Mouse (Mus musculus) central nervous system, embryonic 14 days (tissue): Measurements from ENCODE around the gene Tfam. TPM values are rescaled to one million over a fixed set of nuclear protein-coding genes. Genes with fewer than 3 reads are reported as not detected.

Experiments
- polyA plus RNA-seq: library from polyadenylated mRNA; depleted of rRNA; stranded (reverse); fragments of >200 nt; gene quantifications from 2 replicates; pipeline ENCODE4 v1.2.3, GENCODE M21; 2012; rRNA removed

The Tfam gene
- polyA plus RNA-seq, result 26.9 and 28.8 TPM in 2 replicates

DNA sequence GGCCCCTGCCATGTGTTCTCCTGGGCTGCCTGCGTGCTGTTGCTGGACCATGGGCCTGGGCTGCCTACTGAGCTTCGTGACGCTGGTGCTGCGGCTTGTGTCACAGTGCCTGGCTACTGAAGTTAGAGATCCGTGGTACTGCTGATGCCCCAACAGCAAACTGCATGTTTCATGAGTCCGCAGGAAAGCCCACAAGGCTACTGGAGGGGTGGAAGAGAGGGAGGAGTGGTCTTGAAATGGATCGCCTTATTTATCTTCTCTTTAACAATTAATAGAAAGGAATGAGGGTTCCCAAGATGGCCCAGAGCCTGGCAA is at the start of gene Tfam:
Tfam (minus strand) TSS at position 41 of the 315 bp plus-strand sequence.

DNA sequence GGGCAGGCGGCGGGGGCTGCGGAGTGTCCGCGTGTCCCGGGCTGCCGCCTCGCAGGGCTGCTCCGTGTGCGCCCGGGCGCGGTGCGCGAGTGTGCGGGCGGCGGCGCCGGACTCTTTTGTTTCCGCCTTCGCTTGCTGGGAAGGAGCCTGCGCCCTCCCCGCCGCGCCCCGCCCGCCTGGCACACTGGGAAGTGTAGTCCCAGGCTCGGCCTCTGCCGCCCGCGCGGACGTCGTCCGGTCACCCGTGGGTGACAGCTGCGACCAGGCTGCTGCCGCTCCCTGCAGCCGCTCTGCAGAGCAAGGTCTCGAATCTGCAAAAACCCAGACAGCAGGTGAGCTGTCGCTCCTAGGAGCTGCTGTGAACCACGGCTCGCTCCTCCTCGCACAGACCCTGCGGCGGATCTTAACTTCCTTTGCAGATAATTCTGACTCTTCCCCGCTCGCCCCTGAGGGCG is 47.1 kb upstream of the Tfam start, which contains the start of gene Ube2d1:
Ube2d1 (minus strand) TSS at position 137 of the 455 bp plus-strand sequence.

Other genes with a start within 250 kb of the Tfam start
- 6.1 and 13.7 TPM in 2 replicates for gene Bicc1, start 78.6 kb downstream of the Tfam start, polyA plus RNA-seq
- gene Ube2d1, start 47.0 kb upstream of the Tfam start, polyA plus RNA-seq, result 207 and 234 TPM in 2 replicates
- 101 and 112 TPM in 2 replicates for gene Cisd1, start 106.7 kb upstream of the Tfam start, polyA plus RNA-seq
- gene Ipmk, start 109.5 kb upstream of the Tfam start, polyA plus RNA-seq, result 15.0 and 16.9 TPM in 2 replicates